Mouse (Mus musculus): ENCODE measurements around the gene Cd84.

GRCm38 (mm10) chr1:171791491-171791890, 48.0 kb upstream of the Cd84 start:
- TF ChIP-seq CTCF (IDR thresholded peaks at IDR 0.05; ENCODE audit: borderline replicate concordance, extremely low read depth, insufficient read depth, insufficient read length) (no peak), POLR2A (IDR thresholded peaks at IDR 0.05; ENCODE audit: borderline replicate concordance, extremely low read depth, insufficient read depth, insufficient read length, poor library complexity, severe bottlenecking) (no peak)

Measured in brain, embryonic 14.5 days (tissue).